Mouse (Mus musculus): Measurements from ENCODE around the gene Gpx6. TPM values are rescaled to one million over a fixed set of nuclear protein-coding genes. Genes with fewer than 3 reads are reported as not detected.

Gpx6 gene
- polyA plus RNA-seq, 1 experiment, result 0.50 TPM

DNA sequence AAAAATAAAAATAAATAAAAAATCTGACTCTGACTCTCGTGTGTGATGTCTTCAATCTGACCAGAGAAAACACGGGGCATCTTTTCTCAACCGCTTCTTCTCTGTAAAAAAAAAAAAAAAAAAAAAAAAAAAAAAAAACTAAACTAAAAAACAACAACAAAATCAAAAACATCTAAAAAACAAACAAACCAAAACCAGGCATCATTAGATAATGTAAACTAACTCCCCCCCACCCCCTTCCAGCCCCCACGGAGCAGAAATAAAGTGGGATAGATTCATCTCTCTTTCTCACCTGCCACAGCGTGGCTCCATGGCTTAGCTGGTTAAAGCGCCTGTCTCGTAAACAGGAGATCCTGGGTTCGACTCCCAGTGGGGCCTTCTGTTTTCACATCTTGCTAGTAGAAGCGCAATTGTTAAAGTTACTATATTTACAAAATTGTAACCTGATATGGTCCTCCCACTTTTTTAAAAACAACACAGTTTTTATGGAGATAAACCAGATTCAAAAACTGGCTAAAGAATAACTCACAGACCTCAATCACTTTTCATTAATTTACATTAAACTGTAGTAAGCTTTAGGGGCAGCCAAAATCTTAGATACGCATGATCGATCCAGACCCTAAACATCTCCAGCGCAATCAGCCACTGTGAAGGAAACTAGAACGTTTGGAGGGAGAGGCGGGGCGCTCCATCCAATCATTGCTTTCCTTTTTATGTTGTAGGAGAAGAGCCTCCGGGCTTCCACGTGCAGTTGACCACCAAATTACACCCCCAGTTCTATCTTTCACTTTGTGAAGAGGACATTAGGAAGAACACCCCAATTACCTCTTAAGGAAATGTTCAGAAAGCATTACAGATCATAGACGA, 10.8 kb downstream of the Gpx6 start:
- DNase-seq (ENCODE audit: extremely low spot score in 1 of 2, low spot score in 1 of 2), result peak in 1 of 2 experiments; percentile 89

DNA sequence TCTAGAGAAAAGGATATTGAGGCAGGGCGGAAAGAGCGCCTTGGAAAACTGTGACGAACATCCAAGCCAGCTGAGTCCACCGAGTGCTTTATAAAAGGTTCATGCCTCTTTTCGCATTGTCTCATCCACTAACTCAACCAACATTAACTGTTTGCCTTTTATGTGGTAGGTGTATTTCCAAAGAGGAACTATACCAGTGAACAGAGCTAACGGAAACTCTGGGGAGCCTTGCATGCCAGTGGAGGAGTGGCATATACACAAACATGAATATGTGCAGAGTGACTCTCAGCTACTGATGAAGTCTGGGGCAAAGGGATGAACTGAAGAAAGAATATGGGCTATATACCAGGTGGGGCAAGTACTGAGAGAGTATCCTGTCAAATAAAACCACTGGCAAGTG, 11.5 kb downstream of the Gpx6 start:
- DNase-seq (ENCODE audit: extremely low spot score in 1 of 2, low spot score in 1 of 2), result no peak

DNA sequence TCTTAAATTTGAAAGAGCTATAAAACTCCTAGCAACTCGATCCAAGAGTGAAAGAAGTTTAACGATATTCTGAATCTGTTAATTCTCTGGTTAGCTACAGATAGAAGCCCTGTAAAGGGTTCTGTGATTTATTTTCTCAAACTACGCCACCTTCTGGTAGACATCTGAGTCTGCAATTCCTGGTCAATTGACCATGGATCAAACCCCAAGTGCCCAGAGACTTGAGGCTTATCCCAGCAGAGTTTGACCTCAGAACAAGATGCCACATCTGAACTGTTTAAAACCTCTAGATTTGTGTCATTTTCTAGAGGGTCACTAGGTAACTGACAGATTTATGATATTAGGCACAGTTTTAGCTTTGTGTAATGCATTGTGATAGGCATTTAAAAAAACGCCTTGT, 14.3 kb downstream of the Gpx6 start:
- peak in 1 of 2 experiments; percentile 45 for DNase-seq (ENCODE audit: extremely low spot score in 1 of 2, low spot score in 1 of 2)

DNA sequence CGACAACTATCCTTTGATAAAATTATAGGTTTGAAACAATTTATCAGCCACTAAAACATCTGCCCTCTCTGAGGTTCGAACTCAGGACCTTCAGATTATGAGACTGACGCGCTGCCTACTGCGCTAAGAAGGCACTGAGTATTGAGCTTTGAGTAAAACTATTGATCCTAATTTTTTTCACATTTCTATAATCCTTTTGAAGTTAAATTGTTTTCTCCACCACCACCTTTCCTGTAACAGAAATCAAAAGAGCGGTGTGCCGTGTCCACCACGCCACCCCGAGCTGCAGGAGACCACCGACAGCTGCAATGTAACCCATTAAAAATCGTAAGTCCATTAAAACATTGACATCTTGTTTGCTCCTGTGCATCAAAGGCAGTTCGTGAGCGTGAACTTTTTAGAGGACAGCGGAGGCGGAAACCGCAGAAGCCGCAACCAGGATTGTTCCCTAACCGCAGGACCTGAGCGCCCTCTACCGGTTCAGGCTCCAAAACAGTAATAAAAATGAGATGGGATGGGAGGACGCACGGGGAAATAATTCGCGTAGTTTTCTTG, 14.8 kb downstream of the Gpx6 start:
- DNase-seq (ENCODE audit: extremely low spot score in 1 of 2, low spot score in 1 of 2), result peak; percentile 26 to 92

DNA sequence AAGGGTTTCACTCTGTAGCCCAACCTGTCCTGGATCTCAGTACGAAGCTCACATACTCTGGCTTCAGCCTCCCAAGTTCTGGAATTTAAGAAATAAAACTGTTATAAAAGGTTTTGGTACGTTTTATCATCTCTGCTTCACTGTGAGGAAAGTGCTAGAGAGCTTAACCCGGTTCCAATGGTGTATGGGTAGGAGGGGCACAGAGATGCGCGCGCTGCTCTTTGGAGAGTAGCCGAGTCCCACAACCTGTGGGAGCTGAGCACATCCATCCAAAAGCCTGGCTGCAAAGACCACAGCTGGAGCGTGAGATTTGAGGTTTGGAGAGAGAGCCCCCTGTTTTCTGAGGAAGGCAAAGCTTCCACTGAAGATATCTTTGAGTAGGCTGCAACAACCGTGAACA, 15.5 kb downstream of the Gpx6 start:
- peak in 1 of 2 experiments; percentile 17 for DNase-seq (ENCODE audit: extremely low spot score in 1 of 2, low spot score in 1 of 2)

DNA sequence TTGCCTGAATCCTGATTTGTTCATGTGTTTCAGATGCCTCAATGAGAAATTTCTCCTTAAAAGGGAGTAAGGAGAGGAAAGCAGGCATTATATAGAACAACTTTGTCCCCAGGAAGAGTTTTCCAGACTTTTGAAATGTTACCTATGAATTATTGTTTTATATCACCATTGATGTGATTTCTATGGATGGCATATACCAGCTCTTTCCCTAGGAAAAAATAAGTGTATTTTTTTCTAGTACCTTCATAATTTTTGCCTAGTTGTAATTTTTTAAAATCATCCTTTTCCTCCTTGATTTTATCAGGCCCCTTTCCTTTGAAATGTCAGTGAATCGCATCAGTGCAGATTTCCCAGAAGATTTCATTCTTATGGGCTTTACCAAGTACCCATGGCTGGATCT, 34.7 kb downstream of the Gpx6 start, which contains the start of gene Olfr1367:
Olfr1367 (plus strand) TSS at position 301 of the 400 bp plus-strand sequence.
- no peak for DNase-seq (ENCODE audit: extremely low spot score in 1 of 2, low spot score in 1 of 2)

DNA sequence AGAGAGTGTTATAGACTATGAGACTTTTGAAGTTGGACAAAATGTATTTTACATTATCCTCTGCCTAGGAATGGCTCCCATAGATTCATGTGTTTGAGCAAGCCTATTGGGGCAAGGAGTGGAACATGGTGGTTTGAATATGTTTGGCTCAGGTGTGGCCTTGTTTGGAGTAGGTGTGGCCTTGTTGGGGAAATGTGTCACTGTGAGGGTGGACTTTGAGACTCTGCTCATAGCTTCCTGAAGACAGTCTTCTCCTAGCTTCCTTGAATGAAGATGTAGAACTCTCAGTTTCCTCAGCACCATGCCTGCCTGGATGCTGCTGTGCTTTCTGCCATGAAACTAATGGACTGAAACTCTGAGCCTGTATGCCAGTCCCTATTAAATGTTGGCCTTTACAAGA, 38.7 kb downstream of the Gpx6 start:
- DNase-seq (ENCODE audit: extremely low spot score in 1 of 2, low spot score in 1 of 2), result no peak

DNA sequence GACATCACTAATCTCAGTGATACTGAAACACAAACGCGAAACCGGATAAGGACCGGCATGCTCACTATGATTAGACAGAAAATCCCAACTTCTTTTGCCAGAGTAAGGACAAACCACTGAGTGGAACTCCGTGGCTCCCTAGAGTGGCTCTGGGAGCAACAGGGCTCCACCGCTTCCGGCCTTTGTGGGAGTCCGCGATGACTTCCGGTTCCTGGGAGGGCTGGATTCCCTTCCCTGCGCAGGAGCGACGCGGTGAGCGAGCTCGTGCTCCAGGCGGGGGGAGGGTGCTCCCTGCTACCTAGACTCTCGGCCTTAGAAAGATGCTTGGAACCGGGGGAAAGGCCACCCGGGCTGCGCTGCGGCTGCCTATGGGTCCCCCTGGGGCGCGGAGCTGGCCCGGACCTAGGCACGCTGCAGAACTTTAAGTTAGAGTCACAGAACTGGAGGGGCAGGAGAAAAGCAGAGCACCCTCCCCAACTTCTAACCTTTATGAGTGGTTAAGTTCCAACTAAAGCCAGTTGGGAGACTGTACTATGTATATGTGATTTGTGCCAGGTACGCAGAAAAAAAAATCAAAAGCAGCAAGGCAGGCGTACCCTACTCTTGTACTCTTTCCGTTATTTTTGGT, 50.8 kb downstream of the Gpx6 start, which contains the start of gene Zscan12:
Zscan12 (plus strand) TSS at position 200 of the 628 bp plus-strand sequence.
- peak; percentile 87 to 94 for DNase-seq (ENCODE audit: extremely low spot score in 1 of 2, low spot score in 1 of 2)

DNA sequence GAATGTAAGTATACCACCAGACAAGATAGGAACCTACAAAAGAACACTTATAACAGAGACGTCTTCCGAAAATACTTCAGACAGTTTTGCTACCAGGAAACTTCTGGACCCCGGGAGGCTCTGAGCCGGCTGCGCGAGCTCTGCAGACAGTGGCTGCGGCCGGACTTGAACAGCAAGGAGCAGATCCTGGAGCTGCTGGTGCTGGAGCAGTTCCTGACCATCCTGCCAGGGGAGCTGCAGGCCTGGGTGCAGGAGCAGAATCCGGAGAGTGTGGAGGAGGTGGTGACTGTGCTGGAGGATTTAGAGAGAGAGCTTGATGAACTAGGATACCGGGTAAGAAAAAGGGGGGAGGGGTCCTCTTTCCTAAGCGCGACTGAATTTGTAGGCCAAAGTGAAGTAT, 51.8 kb downstream of the Gpx6 start:
- DNase-seq (ENCODE audit: extremely low spot score in 1 of 2, low spot score in 1 of 2), result no peak

DNA sequence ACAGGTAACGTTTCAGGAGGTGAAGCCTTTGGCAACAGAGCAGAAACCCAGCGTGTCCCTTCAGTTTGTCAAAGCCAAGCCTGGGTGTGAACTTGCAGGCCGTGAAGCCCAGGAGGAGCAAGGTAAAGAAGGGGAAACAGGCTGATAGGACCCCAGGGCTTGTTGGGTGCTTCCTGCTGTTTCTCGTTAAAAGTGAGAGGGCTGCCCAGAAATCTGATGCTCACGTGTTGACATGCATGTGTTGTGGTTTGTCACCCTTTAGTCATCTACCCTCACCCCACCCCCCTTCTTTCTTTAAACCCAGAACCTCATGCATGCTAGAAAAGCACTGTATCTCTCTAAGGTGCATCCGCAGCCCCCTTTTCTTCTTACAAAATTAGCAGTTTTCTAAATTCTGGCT, 54.7 kb downstream of the Gpx6 start:
- DNase-seq (ENCODE audit: extremely low spot score in 1 of 2, low spot score in 1 of 2), result no peak

Other genes with a start within 250 kb of the Gpx6 start
- gene Olfr1370, start 237.2 kb upstream of the Gpx6 start, polyA plus RNA-seq (2012; rRNA removed), result not detected in 2 replicates
- not detected in 2 replicates for gene Olfr1369-ps1, start 200.6 kb upstream of the Gpx6 start, polyA plus RNA-seq (2012; rRNA removed)
- gene Olfr263, start 182.5 kb upstream of the Gpx6 start, polyA plus RNA-seq (2012; rRNA removed), result not detected in 2 replicates
- gene Olfr1368, start 166.3 kb upstream of the Gpx6 start, polyA plus RNA-seq (2012; rRNA removed), result not detected in 2 replicates
- 31.5 and 32.7 TPM in 2 replicates for gene Trim27, start 132.7 kb upstream of the Gpx6 start, polyA plus RNA-seq (2012; rRNA removed)
- 0.08 TPM in 1 of 2 replicates, not detected in the other for gene Gpx5, start 19.4 kb upstream of the Gpx6 start, polyA plus RNA-seq (2012; rRNA removed)
- gene Olfr1367, start 34.8 kb downstream of the Gpx6 start, polyA plus RNA-seq (2012; rRNA removed), result not detected in 2 replicates
- 6.7 and 6.8 TPM in 2 replicates for gene Zscan12, start 50.7 kb downstream of the Gpx6 start, polyA plus RNA-seq (2012; rRNA removed)
- 47.9 and 52.0 TPM in 2 replicates for gene Zkscan3, start 90.6 kb downstream of the Gpx6 start, polyA plus RNA-seq (2012; rRNA removed)
- 2.5 and 3.1 TPM in 2 replicates for gene Pgbd1, start 128.9 kb downstream of the Gpx6 start, polyA plus RNA-seq (2012; rRNA removed)
- gene Zscan26, start 141.6 kb downstream of the Gpx6 start, polyA plus RNA-seq (2012; rRNA removed), result 61.5 and 66.1 TPM in 2 replicates
- 0.42 and 0.59 TPM in 2 replicates for gene Nkapl, start 156.4 kb downstream of the Gpx6 start, polyA plus RNA-seq (2012; rRNA removed)
- gene Zkscan4, start 166.8 kb downstream of the Gpx6 start, polyA plus RNA-seq (2012; rRNA removed), result 3.7 and 4.8 TPM in 2 replicates
- not detected in 2 replicates for gene Gm10065, start 167.3 kb downstream of the Gpx6 start, polyA plus RNA-seq (2012; rRNA removed)
- 1.6 and 1.9 TPM in 2 replicates for gene AK157302, start 183.1 kb downstream of the Gpx6 start, polyA plus RNA-seq (2012; rRNA removed)
- gene Gm11273, start 189.3 kb downstream of the Gpx6 start, polyA plus RNA-seq (2012; rRNA removed), result 15.3 and 32.5 TPM in 2 replicates
- gene Zkscan8, start 219.0 kb downstream of the Gpx6 start, polyA plus RNA-seq (2012; rRNA removed), result 7.9 and 8.6 TPM in 2 replicates
- not detected in 2 replicates for gene Olfr1366, start 230.7 kb downstream of the Gpx6 start, polyA plus RNA-seq (2012; rRNA removed)
- gene Olfr1535, start 247.8 kb downstream of the Gpx6 start, polyA plus RNA-seq (2012; rRNA removed), result not detected in 2 replicates